In the genomic region with DNA sequence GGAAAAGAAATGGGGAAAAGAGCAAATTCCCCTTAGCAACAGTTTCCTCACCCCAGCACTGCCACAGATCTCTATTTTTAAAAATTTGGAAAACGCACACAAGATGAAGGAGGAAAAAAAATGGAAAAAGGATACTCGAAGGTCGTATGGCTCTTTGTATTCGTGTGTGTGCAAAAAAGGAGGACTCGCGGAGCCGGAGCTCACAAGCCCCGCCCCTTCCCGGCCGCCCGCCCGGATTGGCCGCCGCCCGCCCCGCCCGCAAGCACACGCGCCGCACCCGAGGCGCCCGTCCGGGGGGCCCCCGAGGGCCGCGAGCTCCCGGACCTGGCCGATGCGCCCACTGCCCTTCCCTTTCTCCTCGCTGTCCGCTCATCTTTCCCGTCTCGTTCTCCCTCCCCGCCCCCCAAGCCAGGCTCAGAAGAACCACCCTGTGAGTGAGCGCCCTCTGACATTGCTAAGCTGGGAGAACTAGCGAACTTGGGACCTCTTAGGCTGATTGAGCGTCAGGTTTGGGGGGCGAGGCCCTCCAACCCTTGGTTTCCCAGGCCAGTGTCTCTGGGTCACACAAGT, we compare ENCODE assay signal across 8 mouse cellular contexts. TPM values are rescaled to one million over a fixed set of nuclear protein-coding genes. Genes with fewer than 3 reads are reported as not detected.
DNase-seq lines count a peak whose midpoint lies in the region; ATAC-seq and TF ChIP-seq lines count a peak whose summit lies in the region.

A gene (minus strand): TSS at position 242 of the 570 bp plus-strand sequence.

- H3K4me2 ChIP-seq in heart, embryonic 15.5 days, result peak within 1 kb of the TSS; percentile 77
- peak within 1 kb of the TSS; percentile 58 for H3K4me2 ChIP-seq in neural tube, embryonic 15.5 days

- peaks cover 35% of the 10 kb centered on the region for H3K4me1 ChIP-seq in forebrain, embryonic 10.5 days
- peaks cover 20% of the 10 kb centered on the region for H3K4me1 ChIP-seq in heart, embryonic 15.5 days (replicated peaks)
- peaks cover 26% of the 10 kb centered on the region for H3K4me1 ChIP-seq in neural tube, embryonic 15.5 days

- 1% methylated on average over 39 of the region's 39 CpGs for WGBS in forebrain, embryonic 10.5 days
- WGBS in heart, embryonic 15.5 days, result under 1% methylated on average over 39 of the region's 39 CpGs
- under 1% methylated on average over 13 of the region's 39 CpGs for WGBS in neural tube, embryonic 15.5 days

- H3K9me3 ChIP-seq in forebrain, embryonic 10.5 days, result no peaks in the 10 kb centered on the region
- no peaks in the 10 kb centered on the region for H3K9me3 ChIP-seq in heart, embryonic 15.5 days (replicated peaks)
- no peaks in the 10 kb centered on the region for H3K9me3 ChIP-seq in neural tube, embryonic 15.5 days (replicated peaks)

- peak within 1 kb of the TSS; percentile 60 for H3K4me3 ChIP-seq in forebrain, embryonic 10.5 days
- peak within 1 kb of the TSS; percentile 64 for H3K4me3 ChIP-seq in heart, embryonic 15.5 days
- H3K4me3 ChIP-seq in neural tube, embryonic 15.5 days (replicated peaks), result peak within 1 kb of the TSS; percentile 41

- peak within 1 kb of the TSS; percentile 90 for H3K27ac ChIP-seq in forebrain, embryonic 10.5 days
- peak within 1 kb of the TSS; percentile 85 for H3K27ac ChIP-seq in heart, embryonic 15.5 days
- peak within 1 kb of the TSS; percentile 63 for H3K27ac ChIP-seq in neural tube, embryonic 15.5 days (replicated peaks)

- peaks cover 10% of the 10 kb centered on the region for H3K36me3 ChIP-seq in forebrain, embryonic 10.5 days (replicated peaks)
- no peaks in the 10 kb centered on the region for H3K36me3 ChIP-seq in heart, embryonic 15.5 days
- peaks cover 1% of the 10 kb centered on the region; the same call in 1 of the 2 replicates for H3K36me3 ChIP-seq in neural tube, embryonic 15.5 days

- peak within 1 kb of the TSS; percentile 66 for H3K9ac ChIP-seq in heart, embryonic 15.5 days
- H3K9ac ChIP-seq in neural tube, embryonic 15.5 days (replicated peaks), result 0 out of 2 replicates have a peak within 1 kb of the TSS, but pooled peaks have one; percentile 30

- peak; percentile 53; the same call in 1 of the 2 replicates for ATAC-seq in heart, embryonic 15.5 days (replicated peaks; ENCODE audit: insufficient number of reproducible peaks, insufficient read depth, low FRiP score, low read depth)
- ATAC-seq in neural tube, embryonic 15.5 days (ENCODE audit: low FRiP score), result peak; percentile 22

- no peak for TF ChIP-seq CTCF in brain, embryonic 14.5 days (IDR thresholded peaks at IDR 0.05; ENCODE audit: borderline replicate concordance, extremely low read depth, insufficient read depth, insufficient read length)

- H3K27me3 ChIP-seq in forebrain, embryonic 10.5 days (ENCODE audit: poor library complexity, severe bottlenecking), result no peaks in the 10 kb centered on the region
- H3K27me3 ChIP-seq in heart, embryonic 15.5 days, result no peaks in the 10 kb centered on the region
- no peaks in the 10 kb centered on the region for H3K27me3 ChIP-seq in neural tube, embryonic 15.5 days (replicated peaks)

- DNase-seq in CD4-positive, CD25-positive, alpha-beta regulatory T cell, adult 2 months (ENCODE audit: low read depth, low spot score), result peak; percentile 85
- peak; percentile 93 for DNase-seq in brain, embryonic 14.5 days (ENCODE audit: low read depth)
- peak; percentile 69 for DNase-seq in forebrain, embryonic 10.5 days (ENCODE audit: extremely low spot score, low spot score)
- peak; percentile 88 to 93 for DNase-seq in kidney, postnatal 25 days
- DNase-seq in lung, adult 18-20 months, result peak; percentile 76 to 83
- DNase-seq in testis, postnatal 10 days (ENCODE audit: low spot score), result peak; percentile 96

- TF ChIP-seq POLR2A in brain, embryonic 14.5 days (IDR thresholded peaks at IDR 0.05; ENCODE audit: borderline replicate concordance, extremely low read depth, insufficient read depth, insufficient read length, poor library complexity, severe bottlenecking), result 0 out of 2 replicates have a peak, but pooled peaks have one; percentile 34

RNA-seq across cellular contexts. Expression of the gene that starts here (rescaled TPM):
- 12.8 and 14.5 TPM in 2 replicates for polyA plus RNA-seq in brain, embryonic 14.5 days (2012; rRNA removed)
- 9.5 and 11.0 TPM in 2 replicates for polyA plus RNA-seq in forebrain, embryonic 10.5 days (2016; fragmentation: Nextera tagmentation; extraction: Ambion mirVana)
- polyA plus RNA-seq in heart, embryonic 15.5 days (2015; fragmentation: Nextera tagmentation; extraction: Ambion mirVana), result 4.8 and 5.0 TPM in 2 replicates
- polyA plus RNA-seq in neural tube, embryonic 15.5 days (2015; fragmentation: Nextera tagmentation; extraction: Ambion mirVana), result 4.4 and 6.5 TPM in 2 replicates

Comparison
In these comparisons a context has a peak if more than half of its experiments do, and no peak if none do; other contexts are left out.
1. Peak in every context shown above with its lines: DNase-seq, ATAC-seq, H3K4me3 ChIP-seq and H3K27ac ChIP-seq.